Mouse (Mus musculus) liver, postnatal 0 days (tissue): ENCODE data around the gene Trpc4ap. TPM values are rescaled to one million over a fixed set of nuclear protein-coding genes. Genes with fewer than 3 reads are reported as not detected.

Experiments used
- ATAC-seq: fragments of 200-750 bp; cut with Nextera tagmentation; 2 replicates; pipeline ENCODE4 v1.8.0; 2017; ENCODE audit warnings: mild to moderate bottlenecking, moderate library complexity
- DNase-seq: peaks from one replicate; pipeline ENCODE4 v3.0.0-alpha.2; 2016
- H3K27ac ChIP-seq: fragments of 300-500 bp; sonication (generic); 2 replicates; pipeline ENCODE4 v1.5.1; 2014; ENCODE audit warnings: antibody characterized with exemption, moderate library complexity, mild to moderate bottlenecking, low read depth
- H3K27me3 ChIP-seq: fragments of 300-500 bp; sonication (generic); 2 replicates; pipeline ENCODE4 v1.6.1; 2014; ENCODE audit warnings: low read length, control low read depth, mixed read lengths; ENCODE audit not compliant: insufficient read depth
- H3K36me3 ChIP-seq: fragments of 300-500 bp; sonication (generic); replicated peaks from 2 replicates; pipeline ENCODE4 v1.6.1; 2014; ENCODE audit warnings: mild to moderate bottlenecking, control low read depth, low read length, moderate library complexity, mixed read lengths; ENCODE audit not compliant: insufficient read depth
- H3K4me1 ChIP-seq: fragments of 300-500 bp; sonication (generic); 2 replicates; pipeline ENCODE4 v1.6.1; 2014; ENCODE audit warnings: antibody characterized with exemption, mild to moderate bottlenecking, control low read depth; ENCODE audit not compliant: insufficient read depth
- H3K4me2 ChIP-seq: fragments of 300-500 bp; sonication (generic); 2 replicates; pipeline ENCODE4 v1.6.1; 2014; ENCODE audit warnings: low read depth, mild to moderate bottlenecking, low read length, moderate library complexity, mixed read lengths
- H3K4me3 ChIP-seq: fragments of 300-500 bp; sonication (generic); 2 replicates; pipeline ENCODE4 v1.5.1; 2014; ENCODE audit warnings: low read depth, low read length
- H3K9ac ChIP-seq: fragments of 300-500 bp; sonication (generic); replicated peaks from 2 replicates; pipeline ENCODE4 v1.6.1; 2014; ENCODE audit warnings: mild to moderate bottlenecking, moderate library complexity
- H3K9me3 ChIP-seq: fragments of 300-500 bp; sonication (generic); 2 replicates; pipeline ENCODE4 v1.6.1; 2016; ENCODE audit warnings: mild to moderate bottlenecking, control low read depth, low read length, mixed read lengths
- CTCF ChIP-seq: sonication (generic); IDR thresholded peaks from 2 replicates; pipeline ENCODE4 v1.5.1; 2016; ENCODE audit warnings: antibody characterized with exemption, low read depth
- EP300 ChIP-seq: IDR thresholded peaks from 2 replicates; pipeline ENCODE4 v1.6.1; 2016; ENCODE audit warnings: antibody characterized with exemption, low read depth, mild to moderate bottlenecking
- WGBS: fragments of 180-500 bp; shearing (Covaris S2); extraction: QIAGEN DNeasy Blood & Tissue Kit; methylation state at CpG from one replicate; pipeline ENCODE4 v1.1.7; 2014; ENCODE audit not compliant: insufficient replicate concordance; 5-methylcytosine and 5-hydroxymethylcytosine counted together
- polyA plus RNA-seq: library from polyadenylated mRNA; unstranded; fragments of >200 nt; fragmentation: Nextera tagmentation; extraction: Ambion mirVana; gene quantifications from 2 replicates; pipeline ENCODE4 v1.2.1, GENCODE M21; 2015

Trpc4ap gene
- polyA plus RNA-seq, 1 experiment from 2014 or later: 43.2 TPM

GRCm38 (mm10) chr2:155696851-155697250 is 4.7 kb upstream of the Trpc4ap start:
- H3K9ac ChIP-seq: no peak overlapping the region
- WGBS: 61% methylated on average over 7 of the region's 7 CpGs
- H3K9me3 ChIP-seq: no peaks in the 10 kb centered on the region
- DNase-seq: no peak
- H3K4me1 ChIP-seq: no peaks in the 10 kb centered on the region
- no peak overlapping the region for H3K27ac ChIP-seq
- H3K27me3 ChIP-seq: no peaks in the 10 kb centered on the region
- TF ChIP-seq CTCF: no peak
- TF ChIP-seq EP300: no peak
- no peak for ATAC-seq
- peaks cover 4% of the 10 kb centered on the region; the same call in 1 of the 2 replicates for H3K36me3 ChIP-seq
- no peak overlapping the region for H3K4me3 ChIP-seq
- 0 out of 2 replicates have a peak overlapping the region, but pooled peaks have one; percentile 18 for H3K4me2 ChIP-seq

- Histone ChIP-seq H3K27me3 (no peaks in the 10 kb centered on the region), H3K27ac (no peak overlapping the region), H3K9ac (no peak overlapping the region), H3K9me3 (no peaks in the 10 kb centered on the region), H3K4me3 (no peak overlapping the region), H3K4me2 (peak overlapping the region; percentile 18; the same call in 1 of the 2 replicates), H3K4me1 (no peaks in the 10 kb centered on the region; the same call in 1 of the 2 replicates), H3K36me3 (no peaks in the 10 kb centered on the region)
- TF ChIP-seq CTCF (peak; percentile 95), EP300 (no peak)
- DNase-seq: peak; percentile 91
- ATAC-seq: no peak
- WGBS: 16% methylated on average over 7 of the region's 7 CpGs
Observed at GRCm38 (mm10) chr2:155696091-155696558, 3.9 kb upstream of the Trpc4ap start.

GRCm38 (mm10) chr2:155695316-155695715 is 3.1 kb upstream of the Trpc4ap start:
- no peak for DNase-seq
- H3K27ac ChIP-seq: no peak overlapping the region
- TF ChIP-seq CTCF (no peak), EP300 (no peak)

GRCm38 (mm10) chr2:155694564-155694963 is 2.4 kb upstream of the Trpc4ap start:
- TF ChIP-seq CTCF: no peak
- no peak for TF ChIP-seq EP300
- H3K27ac ChIP-seq: no peak overlapping the region
- H3K4me3 ChIP-seq: no peak overlapping the region
- no peaks in the 10 kb centered on the region for H3K9me3 ChIP-seq
- H3K36me3 ChIP-seq: no peaks in the 10 kb centered on the region
- H3K4me2 ChIP-seq: no peak overlapping the region
- DNase-seq (no peak), ATAC-seq (no peak)
- H3K9ac ChIP-seq: no peak overlapping the region
- H3K27me3 ChIP-seq: no peaks in the 10 kb centered on the region
- peaks cover 10% of the 10 kb centered on the region for H3K4me1 ChIP-seq
- 53% methylated on average over 2 of the region's 2 CpGs for WGBS

More at GRCm38 (mm10) chr2:155695316-155695715, 3.1 kb upstream of the Trpc4ap start:
- H3K9me3 ChIP-seq: no peaks in the 10 kb centered on the region
- no peak overlapping the region for H3K9ac ChIP-seq
- H3K27me3 ChIP-seq: no peaks in the 10 kb centered on the region
- peaks cover 7% of the 10 kb centered on the region for H3K4me1 ChIP-seq
- no peaks in the 10 kb centered on the region for H3K36me3 ChIP-seq
- 73% methylated on average over 3 of the region's 3 CpGs for WGBS
- H3K4me3 ChIP-seq: no peak overlapping the region
- no peak for ATAC-seq
- no peak overlapping the region for H3K4me2 ChIP-seq

GRCm38 (mm10) chr2:155693136-155693535 is 952 bp upstream of the Trpc4ap start:
- no peak for ATAC-seq
- Histone ChIP-seq H3K9ac (no peak overlapping the region), H3K27ac (no peak overlapping the region), H3K36me3 (no peaks in the 10 kb centered on the region), H3K27me3 (no peaks in the 10 kb centered on the region), H3K4me1 (peaks cover 10% of the 10 kb centered on the region), H3K4me2 (no peak overlapping the region), H3K4me3 (no peak overlapping the region), H3K9me3 (no peaks in the 10 kb centered on the region)
- no peak for TF ChIP-seq CTCF
- TF ChIP-seq EP300: no peak
- no peak for DNase-seq
- 78% methylated on average over 4 of the region's 4 CpGs for WGBS

- no peaks in the 10 kb centered on the region; the same call in 1 of the 2 replicates for H3K36me3 ChIP-seq
- ATAC-seq (no peak), DNase-seq (no peak)
- peak overlapping the region; percentile 89 for H3K4me2 ChIP-seq
- H3K4me1 ChIP-seq: peaks cover 12% of the 10 kb centered on the region
- peak overlapping the region; percentile 85 for H3K4me3 ChIP-seq
- H3K9me3 ChIP-seq: no peaks in the 10 kb centered on the region
- 3% methylated on average over 8 of the region's 8 CpGs for WGBS
- no peak for TF ChIP-seq CTCF
- TF ChIP-seq EP300: no peak
- no peaks in the 10 kb centered on the region for H3K27me3 ChIP-seq
- H3K9ac ChIP-seq: peak overlapping the region; percentile 95
- H3K27ac ChIP-seq: peak overlapping the region; percentile 90; the same call in 1 of the 2 replicates
Observed at GRCm38 (mm10) chr2:155691336-155691722, 855 bp downstream of the Trpc4ap start.
